Mouse (Mus musculus): ENCODE measurements around the gene Pid1.

The Pid1 gene

DNA sequence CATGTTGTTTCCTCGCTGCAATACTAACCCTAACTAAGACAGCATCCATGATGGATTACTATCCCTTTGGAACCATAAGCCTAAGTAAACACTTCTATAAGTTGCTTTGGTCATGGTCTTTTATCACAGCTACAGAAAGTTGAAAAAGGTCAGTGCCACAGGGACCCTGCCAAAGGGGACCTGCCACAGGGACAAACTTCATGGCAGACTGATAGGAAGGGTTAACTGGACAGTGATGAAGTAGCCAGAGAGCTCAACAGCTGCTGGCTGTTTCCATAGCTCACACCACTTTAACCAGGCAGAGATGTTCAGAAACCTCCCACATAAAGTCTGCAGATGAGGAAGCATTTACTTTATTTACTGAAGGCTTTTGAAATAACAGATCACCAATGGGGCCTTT is 287.0 kb downstream of the Pid1 start:
- in situ Hi-C loops (cut with MboI, MseI): no loop called here

- in situ Hi-C loops (cut with MboI, MseI): no loop called here
Measured at GRCm38 (mm10) chr1:84056884-84057630, 306.9 kb downstream of the Pid1 start.

DNA sequence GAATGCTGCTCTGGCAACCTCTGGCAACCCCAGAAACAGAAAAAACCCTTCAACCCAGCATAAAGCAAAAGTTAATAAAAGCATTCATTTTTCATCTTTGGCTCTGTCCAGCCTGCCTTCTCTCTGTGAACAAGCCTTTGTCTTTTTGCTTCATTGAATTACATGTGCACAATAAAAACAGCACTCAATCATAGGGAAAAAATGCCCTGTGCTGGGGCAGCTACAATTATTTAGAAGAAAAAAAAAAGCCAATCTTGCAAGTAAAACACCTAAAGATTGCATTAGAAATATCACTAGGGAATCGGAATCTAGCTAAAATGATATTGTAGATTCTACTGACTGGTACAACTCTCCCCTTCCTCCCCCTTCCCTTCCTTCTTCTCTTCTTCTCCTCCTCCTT is 307.7 kb downstream of the Pid1 start:
- in situ Hi-C loops (cut with MboI, MseI): no loop called here

DNA sequence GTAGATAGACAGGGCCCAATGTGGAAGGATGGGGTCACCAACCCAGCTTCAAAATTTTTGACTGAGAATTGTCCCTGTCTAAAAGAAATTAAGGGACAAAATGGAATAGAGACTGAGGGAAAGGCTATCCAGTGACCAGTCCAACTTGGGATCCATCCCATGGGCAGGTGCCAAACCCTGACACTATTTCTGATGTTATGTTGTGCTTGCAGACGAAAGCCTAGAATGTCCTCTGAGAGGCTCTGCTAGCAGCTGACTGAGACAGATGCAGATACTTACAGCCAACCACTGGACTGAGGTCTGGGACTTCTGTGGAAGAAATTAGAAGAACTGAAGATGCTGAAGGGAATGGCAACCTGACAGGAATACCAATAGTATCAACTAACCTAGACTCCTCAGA is 338.2 kb downstream of the Pid1 start:
- in situ Hi-C loops (cut with MboI, MseI): no loop called here

DNA sequence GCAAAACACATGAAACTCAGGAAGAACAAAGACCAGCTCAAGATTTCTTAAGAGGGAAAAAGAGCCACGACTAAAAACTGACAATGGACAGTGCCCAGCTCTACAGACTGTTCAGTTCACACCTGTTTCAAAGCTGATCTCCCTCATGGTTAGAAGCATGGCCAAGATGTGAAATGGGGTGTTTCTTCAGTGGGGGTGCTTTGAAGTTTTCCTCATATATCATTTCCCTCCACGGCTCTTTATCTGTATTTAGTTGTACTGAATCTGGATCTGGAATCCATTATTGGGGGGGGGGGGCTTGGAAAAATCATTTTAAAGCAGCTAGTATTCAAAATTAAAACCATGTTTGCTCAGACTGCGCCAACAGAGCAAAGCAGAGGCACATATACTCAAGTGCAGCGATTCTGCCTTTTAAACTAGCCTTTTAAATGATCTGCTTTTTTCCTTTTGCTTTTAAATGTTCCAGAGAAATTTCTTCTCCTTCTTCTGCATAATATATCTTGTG is 351.1 kb downstream of the Pid1 start:
- in situ Hi-C loops (cut with MboI, MseI): no loop called here

DNA sequence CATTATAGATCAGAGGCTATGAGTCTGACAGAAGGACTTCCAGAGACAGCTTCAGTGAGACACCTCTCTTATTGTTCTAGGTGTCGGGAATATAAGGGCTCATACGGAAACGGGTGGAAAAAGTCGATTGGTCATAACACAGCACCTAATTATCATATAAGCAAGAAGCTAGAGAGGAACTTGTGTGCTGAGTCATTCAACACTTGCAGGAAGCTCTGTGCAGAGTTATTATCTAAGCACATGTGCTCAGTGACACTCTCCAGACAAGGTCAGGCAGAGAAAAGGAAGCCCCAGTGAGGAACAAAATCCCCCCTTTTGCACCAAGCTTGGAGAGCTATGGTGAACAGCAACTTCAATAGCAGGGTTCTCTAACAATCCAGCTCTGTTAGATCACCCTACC is 361.4 kb downstream of the Pid1 start:
- in situ Hi-C loops (cut with MboI, MseI): no loop called here
